Mouse (Mus musculus) neutrophil, adult 5-6 weeks (primary cell): ENCODE data around the gene Mrc2. TPM values are rescaled to one million over a fixed set of nuclear protein-coding genes. Genes with fewer than 3 reads are reported as not detected.

Experiments
- ATAC-seq: fragments of 151-379, 151-347 bp; 2 replicates; pipeline ENCODE4 v1.8.0; 2017; ENCODE audit warnings: mild to moderate bottlenecking, moderate TSS enrichment; ENCODE audit not compliant: insufficient number of reproducible peaks, poor library complexity, low FRiP score, severe bottlenecking; ENCODE audit errors: extremely low read depth
- total RNA-seq: library from RNA; stranded (forward); fragments of 200-1000 nt; gene quantifications from 2 replicates; pipeline ENCODE4 v1.2.3, GENCODE M21; 2017

The Mrc2 gene
- total RNA-seq, 1 experiment from 2014 or later = 0.47 TPM

DNA sequence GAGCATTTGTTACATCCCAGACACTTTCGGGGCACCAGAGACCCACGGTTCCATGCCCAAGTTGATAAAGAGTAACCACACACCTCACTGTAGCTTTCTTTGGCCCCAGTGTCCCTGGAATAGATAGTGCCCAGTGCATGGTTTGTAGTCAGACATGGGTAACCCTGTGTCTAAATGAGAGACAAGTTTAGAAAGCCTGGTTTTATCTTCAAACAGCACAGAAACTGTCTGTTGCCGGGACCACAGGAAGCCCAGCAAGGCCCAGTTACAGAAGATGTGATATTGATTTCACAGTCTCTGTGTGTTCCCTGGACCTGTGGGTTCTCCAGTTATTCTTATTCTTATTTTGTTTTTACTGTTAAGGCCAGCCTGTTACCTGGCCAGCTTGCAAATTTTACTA, 74.7 kb downstream of the Mrc2 start:
- no peak for ATAC-seq

DNA sequence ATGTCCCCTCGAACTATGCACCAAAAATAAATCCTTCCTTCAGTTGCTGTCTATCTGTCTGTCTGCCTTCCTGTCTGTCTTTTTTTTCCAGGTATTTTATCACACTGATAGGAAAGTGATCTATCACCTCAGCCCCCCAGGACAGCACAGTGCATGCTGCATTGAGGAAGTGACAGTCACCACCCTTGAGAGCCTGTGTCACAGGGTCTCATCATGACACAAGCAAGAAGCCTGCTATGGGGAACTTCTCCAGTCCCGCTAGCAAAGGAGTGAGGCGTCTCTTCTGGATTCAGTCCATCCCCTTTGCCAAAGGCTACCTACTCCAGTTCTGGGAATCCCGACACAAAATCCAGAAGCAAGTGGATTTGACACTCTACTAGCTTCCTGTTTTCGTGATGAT, 76.4 kb downstream of the Mrc2 start:
- no peak for ATAC-seq

DNA sequence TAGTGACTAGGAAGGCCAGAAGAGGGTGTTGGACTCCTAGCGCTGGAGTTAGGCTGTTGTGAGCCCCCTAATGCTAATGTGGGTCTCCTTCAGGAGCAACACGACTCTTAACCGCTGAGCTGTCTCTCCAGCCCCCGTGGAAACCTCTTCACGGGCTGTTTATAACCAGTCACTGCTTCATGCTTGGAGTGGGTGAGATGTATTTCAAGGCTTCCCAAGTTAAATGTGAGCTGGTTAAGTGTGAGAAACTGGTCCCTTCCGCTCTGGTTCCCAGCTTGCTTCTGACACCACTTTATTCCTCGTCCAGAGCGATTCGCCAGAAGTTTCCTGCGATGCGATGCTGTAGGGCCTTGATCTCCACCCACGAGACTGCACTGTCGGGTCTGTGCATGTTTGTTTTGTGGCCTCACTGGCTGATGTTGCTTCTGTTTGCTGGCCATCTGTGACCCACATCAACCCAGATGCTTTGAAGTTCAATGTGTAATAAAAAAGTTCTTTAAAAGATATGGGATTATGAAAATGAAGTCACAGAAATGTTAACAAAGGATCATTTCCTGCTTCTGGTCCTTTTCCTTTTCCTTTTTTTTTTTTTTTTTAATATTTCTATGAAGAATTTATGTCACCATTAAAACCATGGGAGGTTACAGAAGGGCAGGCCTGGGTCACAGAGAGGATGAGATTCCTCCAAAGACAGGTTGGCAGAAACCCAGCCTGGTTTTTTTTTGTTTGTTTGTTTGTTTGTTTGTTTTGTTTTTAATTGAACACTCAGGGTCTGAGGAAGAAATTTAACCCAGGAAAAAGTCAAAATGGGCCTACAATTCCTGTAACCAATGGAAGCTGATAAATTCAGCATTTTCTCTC, 77.3 kb downstream of the Mrc2 start:
- ATAC-seq = no peak

DNA sequence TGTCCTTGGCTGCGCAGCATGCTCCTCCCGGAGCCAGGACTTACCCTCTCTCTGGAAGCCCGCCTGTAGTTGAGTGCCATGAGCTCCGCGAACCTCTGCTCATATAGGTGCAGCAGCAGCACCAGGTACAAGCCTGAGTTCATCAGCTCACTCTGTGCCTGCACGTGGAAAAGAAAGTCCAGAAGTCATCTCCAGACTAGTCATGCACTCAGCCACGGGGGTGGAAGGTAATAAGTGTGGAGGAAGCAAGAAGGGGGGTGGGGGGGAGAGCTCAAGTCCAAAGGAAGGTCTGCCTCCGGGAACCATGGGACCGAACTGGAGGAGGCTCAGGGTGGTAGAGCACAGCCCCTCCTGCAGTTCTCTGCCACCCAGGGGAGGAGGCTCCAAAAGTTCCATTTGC, 79.4 kb downstream of the Mrc2 start:
- no peak for ATAC-seq

DNA sequence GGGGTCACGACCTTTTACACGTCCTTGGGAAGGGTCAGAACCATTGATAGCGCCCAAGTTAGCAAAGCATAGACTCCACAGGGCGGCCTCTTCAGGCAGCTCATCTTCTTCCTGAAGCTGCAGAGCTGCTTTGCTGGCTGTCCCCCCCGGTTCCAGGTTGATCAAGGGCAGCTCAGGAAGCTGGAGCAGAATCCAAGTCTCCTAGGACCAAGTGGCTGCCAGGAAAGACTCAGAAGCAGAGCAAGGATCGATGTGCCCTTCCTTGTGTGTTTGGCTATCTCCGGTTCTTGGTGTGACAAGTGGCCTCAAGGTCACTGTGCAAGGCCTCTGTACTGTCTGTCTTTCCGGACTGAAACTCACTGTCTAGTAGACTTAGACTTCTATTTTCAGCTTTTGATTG, 81.4 kb downstream of the Mrc2 start:
- no peak for ATAC-seq

DNA sequence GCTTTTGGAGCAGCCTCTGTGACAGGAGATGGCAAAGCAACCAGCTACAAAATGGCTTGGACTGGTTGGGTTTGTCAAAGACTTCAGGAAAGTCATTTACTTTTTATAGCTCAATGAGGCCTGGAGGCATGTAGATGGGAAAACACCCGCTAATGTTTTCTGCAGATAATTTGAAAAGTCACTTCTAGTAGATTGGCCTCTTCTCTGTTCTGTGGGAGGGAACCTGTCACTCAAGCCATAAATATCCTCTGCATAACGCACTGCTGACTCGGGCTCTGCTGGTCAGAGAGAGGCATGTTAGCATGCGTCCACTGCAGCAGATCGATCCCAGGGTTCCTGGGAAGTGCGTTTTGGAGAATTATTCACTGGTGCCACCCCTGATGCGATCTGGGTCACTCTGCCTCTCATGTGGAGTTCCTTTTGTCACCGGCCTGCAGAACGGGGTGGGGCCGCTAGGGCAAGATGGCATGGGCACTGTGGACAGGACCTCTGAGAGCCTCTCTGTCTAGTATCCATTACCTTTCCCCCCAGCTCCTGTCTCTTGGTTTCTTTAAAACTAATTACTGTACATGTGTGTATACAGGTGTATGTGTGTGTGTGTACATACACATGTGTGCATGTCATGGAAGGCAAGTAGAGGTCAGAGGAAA, 82.2 kb downstream of the Mrc2 start:
- ATAC-seq = no peak

DNA sequence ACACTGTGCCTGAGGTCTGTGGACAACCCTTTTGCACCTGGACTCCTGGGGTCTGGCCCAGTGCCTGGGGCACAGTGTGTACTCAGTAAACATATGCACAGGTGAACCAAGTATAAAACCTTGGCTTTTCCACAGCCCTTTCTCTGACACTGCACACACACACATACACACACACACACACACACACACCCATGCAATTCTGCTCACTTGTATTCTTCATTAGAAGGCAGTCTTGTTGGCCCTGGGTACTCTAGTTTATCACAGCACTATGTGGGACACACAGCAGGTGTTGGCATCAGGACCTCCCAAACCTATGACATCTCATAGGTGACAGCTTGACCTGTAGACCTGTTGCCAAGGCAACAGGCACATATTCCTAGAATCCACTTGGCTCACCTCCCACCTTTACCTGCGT, 83.4 kb downstream of the Mrc2 start:
- no peak for ATAC-seq

DNA sequence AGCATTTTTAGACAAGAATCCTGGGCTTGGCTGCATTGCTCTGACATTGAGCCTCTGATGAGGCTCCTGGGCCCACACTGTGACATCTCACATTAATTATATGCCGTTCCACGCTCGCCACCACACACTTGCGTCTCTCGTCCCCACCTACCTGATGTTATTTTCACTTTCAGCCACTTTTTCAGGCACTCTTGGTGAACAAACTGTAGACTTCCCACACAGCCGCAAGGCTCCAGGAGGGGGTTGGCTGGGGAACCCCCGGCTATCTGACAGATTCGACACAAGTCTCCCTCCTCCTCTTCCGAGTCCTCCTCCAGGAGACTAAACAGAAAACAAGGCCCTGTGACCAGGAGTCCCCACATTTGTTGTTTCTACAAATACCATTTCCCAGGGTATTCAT, 92.8 kb downstream of the Mrc2 start:
- no peak for ATAC-seq

DNA sequence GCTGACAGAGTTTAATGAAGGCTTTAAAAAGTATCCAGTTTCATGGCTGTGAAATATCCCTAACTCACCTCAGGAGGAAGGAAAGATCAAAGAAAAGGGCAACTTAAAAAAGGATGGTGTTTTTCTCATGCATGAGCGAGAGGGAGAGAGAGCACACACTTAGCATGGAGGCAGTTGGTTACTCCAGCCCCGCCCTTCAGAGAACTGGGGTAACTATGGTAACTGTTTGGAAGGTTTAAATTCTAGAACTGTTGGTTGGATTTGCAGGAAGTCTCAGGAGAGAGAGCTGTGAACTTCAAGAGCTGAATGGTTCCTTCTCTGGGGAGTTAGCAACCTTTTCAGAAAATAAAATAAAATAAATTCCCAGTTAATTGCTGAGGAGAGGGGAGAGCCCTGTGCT, 96.2 kb downstream of the Mrc2 start:
- no peak for ATAC-seq

DNA sequence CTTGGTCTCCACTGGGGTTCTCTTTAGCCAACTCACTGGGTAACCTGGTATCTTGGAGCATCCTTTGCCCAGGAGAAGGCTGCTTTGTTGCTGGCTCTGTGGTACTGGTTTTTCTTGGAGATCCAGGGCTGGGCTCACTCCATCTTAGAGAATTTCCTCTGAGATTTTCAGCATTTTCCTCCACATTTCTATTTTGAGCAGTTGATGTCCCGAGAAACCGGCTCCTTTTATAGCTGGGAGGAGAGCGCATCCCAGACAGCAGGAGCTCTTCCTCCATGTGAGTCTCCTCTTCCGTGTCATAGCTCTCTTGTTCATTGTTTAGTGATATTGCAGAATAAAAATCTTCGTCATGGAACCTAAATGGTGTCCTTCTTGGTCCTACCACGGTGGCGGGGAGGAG, 97.8 kb downstream of the Mrc2 start:
- ATAC-seq = no peak

Other genes starting within 250 kb of the Mrc2 start
- not detected in 2 replicates for gene Efcab3, start 229.1 kb upstream of the Mrc2 start, total RNA-seq
- 20.0 and 24.9 TPM in 2 replicates for gene Mettl2, start 166.2 kb upstream of the Mrc2 start, total RNA-seq
- not detected in 2 replicates for gene Gm10842, start 145.8 kb upstream of the Mrc2 start, total RNA-seq
- 126 and 145 TPM in 2 replicates for gene Tlk2, start 113.8 kb upstream of the Mrc2 start, total RNA-seq
- gene March10, start 164.1 kb downstream of the Mrc2 start, total RNA-seq = not detected in 2 replicates